Mouse (Mus musculus) CD4-positive, CD25-positive, alpha-beta regulatory T cell, adult 9 weeks (primary cell): ENCODE results near the gene Ar. TPM values are rescaled to one million over a fixed set of nuclear protein-coding genes. Genes with fewer than 3 reads are reported as not detected.

ENCODE experiments used
- polyA plus RNA-seq: library from polyadenylated mRNA; unstranded; fragments of 100-300 nt; shearing (Covaris generic); gene quantifications from one replicate; pipeline ENCODE4 v1.2.1, GENCODE M21; 2017

Gene Ar
- 1.1 TPM for polyA plus RNA-seq

DNA sequence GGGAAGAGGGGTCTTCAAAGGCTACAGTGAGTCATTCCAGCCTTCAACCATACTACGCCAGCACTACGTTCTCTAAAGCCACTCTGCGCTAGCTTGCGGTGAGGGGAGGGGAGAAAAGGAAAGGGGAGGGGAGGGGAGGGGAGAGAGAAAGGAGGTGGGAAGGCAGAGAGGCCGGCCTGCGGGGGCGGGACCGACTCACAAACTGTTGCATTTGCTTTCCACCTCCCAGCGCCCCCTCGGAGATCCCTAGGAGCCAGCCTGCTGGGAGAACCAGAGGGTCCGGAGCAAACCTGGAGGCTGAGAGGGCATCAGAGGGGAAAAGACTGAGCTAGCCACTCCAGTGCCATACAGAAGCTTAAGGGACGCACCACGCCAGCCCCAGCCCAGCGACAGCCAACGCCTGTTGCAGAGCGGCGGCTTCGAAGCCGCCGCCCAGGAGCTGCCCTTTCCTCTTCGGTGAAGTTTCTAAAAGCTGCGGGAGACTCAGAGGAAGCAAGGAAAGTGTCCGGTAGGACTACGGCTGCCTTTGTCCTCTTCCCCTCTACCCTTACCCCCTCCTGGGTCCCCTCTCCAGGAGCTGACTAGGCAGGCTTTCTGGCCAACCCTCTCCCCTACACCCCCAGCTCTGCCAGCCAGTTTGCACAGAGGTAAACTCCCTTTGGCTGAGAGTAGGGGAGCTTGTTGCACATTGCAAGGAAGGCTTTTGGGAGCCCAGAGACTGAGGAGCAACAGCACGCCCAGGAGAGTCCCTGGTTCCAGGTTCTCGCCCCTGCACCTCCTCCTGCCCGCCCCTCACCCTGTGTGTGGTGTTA lies at the start of gene Ar:
Gene Ar (plus strand): TSS at position 239 of the 812 bp plus-strand sequence.

